Mouse (Mus musculus): ENCODE data around the gene Efcab12.

Efcab12 gene

GRCm38 (mm10) chr6:115845006-115845405 is 6.8 kb upstream of the Efcab12 start:
- no peak for DNase-seq (ENCODE audit: low spot score)

- DNase-seq (ENCODE audit: low spot score), result no peak
These were observed 533 bp upstream of the Efcab12 start for GRCm38 (mm10) chr6:115838745-115839144.

- no peak for DNase-seq (ENCODE audit: low spot score)
These were observed 4.4 kb downstream of the Efcab12 start for GRCm38 (mm10) chr6:115833861-115834260.

GRCm38 (mm10) chr6:115832152-115832850 is 5.9 kb downstream of the Efcab12 start:
- DNase-seq (ENCODE audit: low spot score), result no peak

DNA sequence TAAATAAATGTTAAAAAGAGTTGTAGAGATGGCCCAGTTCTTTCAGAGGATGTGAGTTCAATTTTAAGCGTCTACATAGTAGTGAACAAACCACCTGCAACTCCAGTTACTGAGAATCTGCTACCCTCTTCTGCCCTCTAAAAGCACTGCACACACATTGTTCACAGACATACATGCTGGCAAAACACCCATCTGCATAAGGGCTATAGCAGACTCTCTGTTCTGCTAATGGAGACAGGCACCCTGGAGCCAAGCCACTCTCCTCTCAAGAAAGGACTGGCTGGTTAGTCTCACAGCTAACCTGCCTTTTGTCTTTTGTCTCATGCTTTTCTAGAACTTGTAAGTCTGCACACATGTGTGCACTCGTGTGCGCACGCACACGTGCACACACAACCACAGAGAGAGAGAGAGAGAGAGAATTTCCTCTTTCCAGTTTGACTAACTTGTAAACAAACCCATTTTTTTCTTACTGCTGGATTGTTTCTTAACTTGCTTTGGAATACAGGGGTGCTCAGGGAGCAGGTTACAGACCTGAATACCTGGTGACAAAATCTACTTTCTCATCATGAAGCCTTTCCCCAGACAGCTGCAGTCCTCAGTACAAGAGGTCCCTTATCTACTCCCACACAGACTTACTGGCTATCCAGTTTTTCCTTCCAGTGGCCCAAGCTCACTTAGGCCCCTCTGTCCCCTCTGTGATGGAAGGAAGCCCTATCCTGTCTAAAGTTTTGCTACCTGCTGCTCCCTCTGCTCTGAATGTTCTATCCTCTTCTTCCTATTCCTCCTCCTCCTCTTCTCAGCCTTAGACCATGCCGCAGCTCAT is 7.2 kb downstream of the Efcab12 start:
- DNase-seq (ENCODE audit: low spot score), result no peak

- DNase-seq (ENCODE audit: low spot score), result peak; percentile 58
These were observed 14.3 kb downstream of the Efcab12 start for GRCm38 (mm10) chr6:115823850-115824464.

DNA sequence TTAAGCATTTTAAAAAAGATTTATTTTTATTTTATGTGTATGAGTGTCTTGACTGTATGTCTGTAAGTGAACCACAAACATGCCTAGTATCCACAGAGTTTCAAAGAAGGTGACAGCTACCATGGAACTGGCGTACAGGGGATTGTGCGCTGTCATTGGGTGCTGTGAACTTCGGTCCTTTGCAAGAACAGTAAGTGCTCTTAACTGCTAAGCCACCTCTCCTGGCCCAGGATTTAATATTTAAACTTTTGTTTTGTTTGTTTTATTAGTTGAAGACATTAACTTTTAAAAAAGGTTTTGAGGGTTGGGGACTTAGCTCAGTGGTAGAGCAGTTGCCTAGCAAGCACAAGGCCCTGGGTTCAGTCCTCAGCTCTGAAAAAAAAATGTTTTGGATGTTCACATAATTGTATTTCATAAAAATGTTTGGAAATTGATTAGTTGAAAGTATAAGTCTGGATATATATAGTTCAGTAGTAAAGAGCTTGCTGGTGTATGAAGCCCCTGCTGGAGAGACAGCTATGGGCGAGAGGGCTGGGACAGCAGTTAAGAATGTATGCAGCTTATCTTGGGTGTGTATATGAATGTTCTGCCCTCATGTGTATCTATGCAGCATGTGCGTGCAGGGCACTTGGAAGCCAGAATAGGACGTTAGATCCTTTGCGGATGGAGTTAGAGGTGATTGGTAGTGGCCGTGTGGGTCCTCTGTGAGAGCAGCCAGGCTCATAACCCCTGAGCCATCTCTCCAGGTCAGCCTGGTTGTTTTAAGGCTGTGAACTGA is 16.8 kb downstream of the Efcab12 start:
- no peak for DNase-seq (ENCODE audit: low spot score)

DNA sequence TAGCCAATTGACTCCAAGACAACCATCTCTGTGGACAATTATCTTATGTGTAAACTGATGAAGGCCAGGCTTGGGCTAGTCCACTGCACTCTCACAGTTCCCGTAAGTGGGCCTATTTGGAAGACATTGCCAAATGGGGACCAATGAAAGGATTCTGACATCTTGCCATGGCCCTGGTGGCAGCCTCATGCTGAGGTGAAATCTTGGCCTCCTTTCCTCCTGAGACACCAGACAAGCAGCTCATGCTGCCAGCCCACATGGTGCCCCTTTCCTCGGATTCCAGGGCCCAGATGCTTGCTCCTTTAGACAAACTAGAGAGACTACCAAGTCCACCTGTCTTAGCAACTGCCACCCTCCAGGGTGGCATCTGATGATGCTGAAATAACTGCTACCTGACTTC is 20.1 kb downstream of the Efcab12 start:
- DNase-seq (ENCODE audit: low spot score), result no peak

DNA sequence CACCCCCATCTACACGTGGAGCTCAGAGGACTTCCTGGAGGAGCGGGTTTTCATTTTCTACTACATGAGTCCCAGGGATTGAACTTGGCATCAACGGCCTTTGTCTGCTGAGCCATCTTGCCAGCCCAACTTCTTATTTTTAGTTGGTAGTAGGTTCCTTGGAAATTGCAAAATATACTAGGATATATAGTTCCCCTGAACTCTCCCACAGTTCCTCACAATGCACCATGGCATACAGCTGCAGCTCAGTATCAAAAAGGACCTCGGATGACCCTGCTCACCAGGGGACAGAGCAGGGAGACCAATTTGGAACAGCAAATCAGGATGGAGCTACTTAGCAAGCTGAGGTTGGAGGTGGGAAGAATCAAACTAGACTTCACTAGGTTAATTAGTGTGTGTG is 23.2 kb downstream of the Efcab12 start:
- DNase-seq (ENCODE audit: low spot score), result no peak

DNA sequence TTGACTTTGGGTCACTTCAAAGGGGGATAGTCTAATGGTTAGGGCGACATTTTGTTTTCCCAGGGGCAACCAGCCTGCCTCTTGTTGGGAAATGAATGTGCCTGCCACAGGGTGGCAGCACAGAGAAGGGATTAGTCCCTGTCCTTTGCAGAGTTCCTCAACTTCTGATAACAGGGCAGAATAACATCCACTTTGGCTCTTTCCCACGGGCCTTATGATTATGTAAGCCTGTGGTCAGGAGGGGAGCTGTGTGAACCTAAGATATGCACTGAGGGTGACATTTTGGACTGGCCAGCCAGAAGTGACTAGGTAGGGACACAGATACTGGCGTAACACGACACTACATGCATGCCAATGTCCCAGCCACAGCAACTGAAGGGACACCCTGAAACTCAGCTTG is 24.1 kb downstream of the Efcab12 start:
- peak; percentile 55 for DNase-seq (ENCODE audit: low spot score)

- DNase-seq (ENCODE audit: low spot score), result no peak
These were observed 26.6 kb downstream of the Efcab12 start for GRCm38 (mm10) chr6:115811606-115812005.

DNA sequence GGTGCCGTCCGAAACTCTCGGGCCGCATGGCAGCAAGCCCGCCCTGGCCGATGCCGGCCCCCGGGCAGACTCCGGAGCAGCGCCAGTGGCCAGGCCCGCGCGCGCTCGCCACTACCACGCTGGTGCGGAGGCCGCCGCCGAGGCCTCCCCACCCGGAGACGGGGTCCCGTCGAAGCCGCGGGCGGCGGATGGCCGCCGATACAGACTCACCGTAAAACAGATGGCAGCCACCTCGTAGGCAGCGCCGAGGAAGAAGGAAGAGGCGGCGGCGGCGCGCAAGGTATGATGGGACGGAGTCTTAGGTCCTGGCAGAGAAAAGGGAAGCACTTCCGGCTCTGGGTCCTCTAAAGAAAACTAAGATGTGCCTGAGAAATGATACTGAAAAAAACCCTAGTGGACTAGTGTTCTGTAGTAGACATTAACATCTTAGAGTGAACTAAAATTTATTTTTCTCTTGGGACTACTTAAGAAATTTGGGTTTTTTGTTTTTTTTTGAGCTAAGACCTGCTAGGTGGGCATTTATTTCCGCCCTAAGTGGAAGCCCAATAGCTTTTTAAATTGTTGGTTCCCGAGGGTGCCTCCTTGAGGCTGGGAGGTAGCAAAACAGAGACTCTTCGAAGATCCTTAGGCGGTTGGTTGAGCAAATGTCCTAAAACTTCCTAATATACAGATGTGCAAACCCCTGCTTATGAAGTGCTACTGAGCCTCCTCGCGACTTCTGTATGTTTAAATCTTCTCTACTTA is 29.6 kb downstream of the Efcab12 start, which contains the start of gene Rpl32:
TSS of gene Rpl32 (minus strand) at position 260 of the 744 bp plus-strand sequence.
- DNase-seq (ENCODE audit: low spot score), result peak; percentile 87

GRCm38 (mm10) chr6:115808196-115808487 is 30.1 kb downstream of the Efcab12 start:
- DNase-seq (ENCODE audit: low spot score), result no peak

DNA sequence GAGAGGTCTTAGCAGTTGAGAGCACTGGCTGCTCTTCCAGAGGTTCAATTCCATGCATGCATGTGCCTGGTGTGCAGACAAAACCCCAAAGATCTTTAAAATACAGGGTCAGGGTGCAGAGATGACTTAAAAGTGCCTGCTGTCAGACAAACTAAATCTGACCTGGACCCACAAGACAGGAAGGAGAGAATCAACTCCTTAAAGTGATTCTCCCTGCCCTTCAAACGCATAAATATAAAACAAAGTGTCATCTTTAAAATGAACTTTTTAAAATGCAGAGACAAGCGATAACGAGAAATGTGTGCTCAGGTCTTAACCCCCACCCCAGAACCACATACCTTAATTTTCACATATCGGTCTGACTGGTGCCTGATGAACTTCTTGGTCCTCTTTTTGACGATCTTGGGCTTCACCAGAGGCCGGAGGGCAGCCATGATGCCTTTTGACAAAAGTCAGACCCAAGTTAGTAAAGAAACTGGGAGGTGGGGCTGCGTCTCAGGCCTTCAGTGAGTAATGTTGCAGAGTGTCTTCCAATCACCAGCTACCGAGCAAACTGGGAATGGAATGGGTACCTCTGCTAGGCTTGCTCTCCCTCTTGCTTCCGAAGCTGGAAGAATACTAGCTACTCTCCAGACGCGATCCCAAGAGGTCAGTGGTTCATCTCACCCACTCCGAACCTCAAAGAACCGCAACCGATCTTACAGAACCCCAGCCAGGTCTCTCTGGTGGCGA is 30.6 kb downstream of the Efcab12 start:
- DNase-seq (ENCODE audit: low spot score), result no peak

GRCm38 (mm10) chr6:115804432-115805192 is 33.6 kb downstream of the Efcab12 start:
- DNase-seq (ENCODE audit: low spot score), result no peak

GRCm38 (mm10) chr6:115803541-115804382 is 34.5 kb downstream of the Efcab12 start:
- peak; percentile 84 for DNase-seq (ENCODE audit: low spot score)

DNA sequence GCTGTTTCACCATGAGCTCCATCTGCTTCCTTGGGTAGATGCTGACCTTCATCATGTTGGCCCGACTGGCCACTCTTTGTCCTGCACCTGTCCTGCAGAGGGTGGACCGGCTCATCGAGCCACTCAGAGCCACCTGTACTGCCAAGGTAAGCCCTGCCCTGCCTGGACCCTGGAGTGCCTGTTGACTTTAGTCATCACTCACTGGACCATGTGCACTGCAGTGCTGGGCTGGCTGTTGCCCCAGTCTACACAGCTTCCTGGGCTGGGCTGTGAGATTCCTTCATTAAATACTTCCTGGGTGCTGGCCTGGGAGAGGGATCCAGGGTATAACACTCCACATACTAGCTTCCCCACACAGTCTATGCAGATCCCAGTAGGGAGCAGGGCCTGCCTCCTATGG is 36.4 kb downstream of the Efcab12 start:
- no peak for DNase-seq (ENCODE audit: low spot score)

- DNase-seq (ENCODE audit: low spot score), result peak; percentile 53
These were observed 45.5 kb downstream of the Efcab12 start for GRCm38 (mm10) chr6:115792691-115793215.
